Mouse (Mus musculus): ENCODE measurements around the gene Pde12. TPM values are rescaled to one million over a fixed set of nuclear protein-coding genes. Genes with fewer than 3 reads are reported as not detected.

Gene Pde12
- total and polyA plus RNA-seq, 3 experiments, result 18.0 to 19.8 TPM; not detected in 1

DNA sequence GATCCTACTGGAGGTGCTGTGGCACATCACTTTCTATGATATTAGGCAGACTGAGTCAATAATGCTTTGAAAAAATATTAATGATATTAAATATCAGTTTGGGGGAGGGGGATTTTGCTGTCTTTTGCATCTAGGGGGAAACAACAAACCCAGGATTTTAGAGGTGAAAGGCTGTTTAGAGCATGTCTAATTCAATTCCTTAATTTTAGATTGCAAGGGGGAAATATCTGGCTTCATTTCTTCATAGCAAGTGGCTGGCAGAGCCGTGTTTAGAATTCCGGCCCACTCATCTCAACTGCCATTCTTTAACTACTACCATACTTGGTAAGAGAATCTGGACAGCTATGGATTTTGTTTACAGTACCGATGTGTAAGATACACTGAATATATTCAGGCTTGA lies 23.3 kb upstream of the Pde12 start, which contains the start of gene Dnah12:
Gene Dnah12 (plus strand): TSS at position 301 of the 400 bp plus-strand sequence.
- no peaks in the 10 kb centered on the region for H3K4me1 ChIP-seq (ENCODE audit: control insufficient read depth in 1 of 2, insufficient read depth in 2 of 2, low read length in 2 of 2)
- H3K79me2 ChIP-seq (ENCODE audit: control insufficient read depth, insufficient read depth, low read length, poor library complexity), result no peaks in the 10 kb centered on the region
- H3K36me3 ChIP-seq (ENCODE audit: control insufficient read depth in 1 of 2, insufficient read depth in 2 of 2, low read length in 2 of 2), result no peaks in the 10 kb centered on the region
- no peak within 1 kb of the TSS for H3K4me3 ChIP-seq (ENCODE audit: control insufficient read depth in 1 of 2, insufficient read depth in 1 of 2, low read depth in 2 of 2, low read length in 2 of 2)
- peaks cover 9 to 12% of the 10 kb centered on the region in 2 experiments for H3K27me3 ChIP-seq (ENCODE audit: control insufficient read depth in 1 of 2, insufficient read depth in 2 of 2, low read length in 2 of 2)
- H3K27ac ChIP-seq (ENCODE audit: control insufficient read depth, low read depth, low read length), result no peak within 1 kb of the TSS
- DNase-seq (ENCODE audit: low read depth, low spot score), result no peak
- H3K9me3 ChIP-seq (replicated peaks; ENCODE audit: insufficient read depth, low read length), result no peaks in the 10 kb centered on the region
- no peak within 1 kb of the TSS for H3K9ac ChIP-seq (ENCODE audit: control insufficient read depth, low read depth, low read length, poor library complexity, severe bottlenecking)
- no peak for TF ChIP-seq MAFK (IDR thresholded peaks at IDR 0.05; ENCODE audit: borderline replicate concordance, low read depth, low read length)

DNA sequence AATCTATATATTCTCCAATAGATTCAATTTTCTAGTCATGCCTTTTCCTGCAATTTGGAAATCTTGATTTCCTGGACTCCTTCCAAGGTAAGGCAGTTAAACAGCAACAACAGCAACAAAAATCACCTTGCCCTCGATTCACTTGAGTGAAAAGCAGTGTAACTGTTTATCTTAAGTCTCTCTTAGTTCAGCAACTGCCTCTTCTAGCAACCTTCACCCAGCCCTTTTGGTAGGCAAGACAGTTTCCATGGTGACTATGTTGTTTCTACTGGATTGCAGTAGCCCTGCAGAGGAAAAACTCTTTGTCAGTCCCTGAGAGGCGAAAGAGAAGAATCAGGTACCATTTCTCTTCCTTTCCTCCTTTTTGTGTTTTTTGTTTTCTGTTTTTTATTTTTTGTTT lies 21.7 kb upstream of the Pde12 start:
- no peaks in the 10 kb centered on the region for H3K79me2 ChIP-seq (ENCODE audit: control insufficient read depth, insufficient read depth, low read length, poor library complexity)
- H3K4me3 ChIP-seq (ENCODE audit: control insufficient read depth in 1 of 2, insufficient read depth in 1 of 2, low read depth in 2 of 2, low read length in 2 of 2), result no peak overlapping the region
- no peak for DNase-seq (ENCODE audit: low read depth, low spot score)
- H3K27me3 ChIP-seq (ENCODE audit: control insufficient read depth in 1 of 2, insufficient read depth in 2 of 2, low read length in 2 of 2), result peaks cover 7 to 16% of the 10 kb centered on the region in 2 experiments; a peak in 3 of 4 replicates
- TF ChIP-seq ZNF384 (IDR thresholded peaks at IDR 0.05; ENCODE audit: low read depth, low read length) (no peak), USF2 (IDR thresholded peaks at IDR 0.05; ENCODE audit: borderline replicate concordance in 1 of 2, insufficient read depth in 1 of 2, low read depth in 1 of 2, low read length in 2 of 2) (no peak), ZKSCAN1 (IDR thresholded peaks at IDR 0.05; ENCODE audit: low read depth, low read length) (no peak), GATA1 (IDR thresholded peaks at IDR 0.05; ENCODE audit: low read depth, low read length) (no peak), GABPA (IDR thresholded peaks at IDR 0.05; ENCODE audit: low read depth, low read length) (no peak), ZMIZ1 (IDR thresholded peaks at IDR 0.05; ENCODE audit: low read depth, low read length) (no peak), CTCF (IDR thresholded peaks at IDR 0.05 in 2 of 3, conservative IDR thresholded peaks at IDR 0.05 in 1 of 3; ENCODE audit: control insufficient read depth in 1 of 3, insufficient read depth in 1 of 3, low read depth in 2 of 3, low read length in 3 of 3, poor library complexity in 1 of 3, severe bottlenecking in 1 of 3) (no peak), MYB (IDR thresholded peaks at IDR 0.05; ENCODE audit: low read depth, low read length) (no peak), NELFE (IDR thresholded peaks at IDR 0.05; ENCODE audit: low read depth, low read length) (no peak), SIN3A (IDR thresholded peaks at IDR 0.05; ENCODE audit: low read length) (no peak), NRF1 (IDR thresholded peaks at IDR 0.05; ENCODE audit: insufficient read depth, low read depth, low read length, poor library complexity, severe bottlenecking) (no peak), POLR2AphosphoS5 (IDR thresholded peaks at IDR 0.05; ENCODE audit: borderline replicate concordance, low read depth, low read length) (no peak), ZC3H11A (IDR thresholded peaks at IDR 0.05; ENCODE audit: low read depth, low read length) (no peak), TCF12 (IDR thresholded peaks at IDR 0.05; ENCODE audit: low read depth, low read length) (no peak), POLR2A (IDR thresholded peaks at IDR 0.05; ENCODE audit: control insufficient read depth in 1 of 2, insufficient read depth in 1 of 2, low read depth in 1 of 2, low read length in 2 of 2, poor library complexity in 1 of 2) (no peak), UBTF (IDR thresholded peaks at IDR 0.05; ENCODE audit: borderline replicate concordance, insufficient read depth, low read depth, low read length) (no peak)
- H3K9ac ChIP-seq (ENCODE audit: control insufficient read depth, low read depth, low read length, poor library complexity, severe bottlenecking), result no peak overlapping the region
- H3K9me3 ChIP-seq (replicated peaks; ENCODE audit: insufficient read depth, low read length), result no peaks in the 10 kb centered on the region
- H3K4me1 ChIP-seq (ENCODE audit: control insufficient read depth in 1 of 2, insufficient read depth in 2 of 2, low read length in 2 of 2), result no peaks in the 10 kb centered on the region
- no peak overlapping the region for H3K27ac ChIP-seq (ENCODE audit: control insufficient read depth, low read depth, low read length)
- H3K36me3 ChIP-seq (ENCODE audit: control insufficient read depth in 1 of 2, insufficient read depth in 2 of 2, low read length in 2 of 2), result no peaks in the 10 kb centered on the region
